Mouse (Mus musculus) left cerebral cortex, adult 18-20 months (tissue): ENCODE measurements around the gene Fam171b. TPM values are rescaled to one million over a fixed set of nuclear protein-coding genes. Genes with fewer than 3 reads are reported as not detected.

Experiments used
- DNase-seq, 2 experiments: peaks; one replicate each; pipeline ENCODE4 v3.0.0; 2021 to 2022; ENCODE audit warnings: low spot score in 2 of 2, mixed read lengths in 1 of 2
- long read RNA-seq, 2 experiments: library from polyadenylated mRNA; stranded (forward); transcript quantifications; one replicate each; pipeline ENCODE4 v2.0.0; 2021
- total RNA-seq, 2 experiments: library from RNA; stranded (reverse); gene quantifications; 2 replicates each; pipeline ENCODE4 v1.2.3; 2021

Fam171b gene
- 100 to 1,000 TPM; 206 to 215 TPM for total RNA-seq
- long read RNA-seq, experiment 1, full-length matches to known transcripts, result 116 of 162 reads
- long read RNA-seq, experiment 1, partial matches to known transcripts, result 39 of 162 reads
- long read RNA-seq, experiment 1, other reads (novel, unspliced or antisense), result 7 of 162 reads
- long read RNA-seq, experiment 2, full-length matches to known transcripts, result 60 of 101 reads
- long read RNA-seq, experiment 2, partial matches to known transcripts, result 38 of 101 reads
- long read RNA-seq, experiment 2, other reads (novel, unspliced or antisense), result 3 of 101 reads

GRCm38 (mm10) chr2:83812483-83813272 is at the start of gene Fam171b:
Gene Fam171b (plus strand): TSS chr2:83812636.
- DNase-seq, result peak; percentile 88 to 92

- DNase-seq, result no peak
These were observed 46.4 kb upstream of the Fam171b start for GRCm38 (mm10) chr2:83766058-83766457.

- DNase-seq, result no peak
These were observed 45.6 kb upstream of the Fam171b start for GRCm38 (mm10) chr2:83766878-83767277.

GRCm38 (mm10) chr2:83768311-83769047 is 44.0 kb upstream of the Fam171b start:
- DNase-seq, result no peak

- peak; percentile 62 to 65 for DNase-seq
These were observed 41.2 kb upstream of the Fam171b start for GRCm38 (mm10) chr2:83771155-83771812.

- DNase-seq, result no peak
These were observed 20.9 kb upstream of the Fam171b start for GRCm38 (mm10) chr2:83791330-83792073.

GRCm38 (mm10) chr2:83792102-83792501 is 20.3 kb upstream of the Fam171b start:
- DNase-seq, result no peak

GRCm38 (mm10) chr2:83795766-83796165 is 16.7 kb upstream of the Fam171b start:
- DNase-seq, result no peak

- no peak for DNase-seq
These were observed 14.4 kb upstream of the Fam171b start for GRCm38 (mm10) chr2:83797902-83798497.

GRCm38 (mm10) chr2:83813273-83813892 is 947 bp downstream of the Fam171b start:
- peak; percentile 43 to 53 for DNase-seq

GRCm38 (mm10) chr2:83814009-83814408 is 1.6 kb downstream of the Fam171b start:
- peak; percentile 66 to 68 for DNase-seq

- no peak for DNase-seq
These were observed 3.7 kb downstream of the Fam171b start for GRCm38 (mm10) chr2:83816147-83816546.

- no peak for DNase-seq
These were observed 12.7 kb downstream of the Fam171b start for GRCm38 (mm10) chr2:83825161-83825560.

- DNase-seq, result no peak
These were observed 16.6 kb downstream of the Fam171b start for GRCm38 (mm10) chr2:83828895-83829539.

- no peak for DNase-seq
These were observed 20.5 kb downstream of the Fam171b start for GRCm38 (mm10) chr2:83832903-83833302.

GRCm38 (mm10) chr2:83835313-83836070 is 23.1 kb downstream of the Fam171b start:
- DNase-seq, result no peak

- DNase-seq, result no peak
These were observed 36.1 kb downstream of the Fam171b start for GRCm38 (mm10) chr2:83848495-83848894.

- no peak for DNase-seq
These were observed 41.0 kb downstream of the Fam171b start for GRCm38 (mm10) chr2:83853423-83853822.
